Mouse (Mus musculus) testis, adult 10 weeks (tissue): ENCODE data around the gene Svbp. TPM values are rescaled to one million over a fixed set of nuclear protein-coding genes. Genes with fewer than 3 reads are reported as not detected.

Experiments
- polyA plus RNA-seq: library from polyadenylated mRNA; stranded (reverse); fragments of 350-450 nt; fragmentation: Illumina TruSeq; extraction: RNeasy Lipid Tissue Mini Kit (QIAGEN cat#74804); gene quantifications from one replicate; pipeline ENCODE4 v1.2.3, GENCODE M21; 2014; ENCODE audit warnings: low read depth, low replicate concordance

Gene Svbp
- polyA plus RNA-seq, result 85.6 TPM

GRCm38 (mm10) chr4:119194909-119195581, at the start of gene Svbp:
TSS of gene Svbp (plus strand) at chr4:119195306.

DNA sequence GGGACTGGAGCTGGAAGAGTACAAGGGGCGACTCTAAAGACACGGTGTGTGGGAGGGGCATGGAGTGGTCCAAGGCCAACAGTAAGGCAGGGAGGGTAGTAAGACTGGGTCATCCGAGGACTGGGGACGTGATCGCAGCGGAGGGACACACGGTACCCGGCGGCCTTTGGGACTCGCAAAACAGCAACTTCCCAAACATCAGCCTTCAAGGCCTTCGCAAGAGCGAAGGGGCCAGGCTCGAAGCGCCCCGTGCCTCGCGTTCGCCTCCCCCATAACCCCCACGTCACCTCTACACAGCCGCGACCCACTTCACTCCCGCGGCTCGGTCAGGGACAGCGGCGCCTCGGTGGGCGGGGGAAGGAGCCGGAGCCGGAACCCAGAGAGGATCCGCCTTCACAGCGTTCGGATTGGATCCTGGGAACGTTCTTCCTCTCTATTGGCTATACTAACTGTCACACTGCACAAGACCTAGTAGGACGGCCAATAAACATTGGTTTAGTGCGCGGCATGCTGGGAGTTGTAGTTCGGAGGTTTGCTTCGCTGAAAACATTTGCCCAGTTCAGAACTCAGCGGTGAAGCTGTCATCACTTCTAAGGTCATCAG, 21.2 kb upstream of the Svbp start, which contains the start of gene Zfp691:
Zfp691 (minus strand) TSS at position 345 of the 603 bp plus-strand sequence.

DNA sequence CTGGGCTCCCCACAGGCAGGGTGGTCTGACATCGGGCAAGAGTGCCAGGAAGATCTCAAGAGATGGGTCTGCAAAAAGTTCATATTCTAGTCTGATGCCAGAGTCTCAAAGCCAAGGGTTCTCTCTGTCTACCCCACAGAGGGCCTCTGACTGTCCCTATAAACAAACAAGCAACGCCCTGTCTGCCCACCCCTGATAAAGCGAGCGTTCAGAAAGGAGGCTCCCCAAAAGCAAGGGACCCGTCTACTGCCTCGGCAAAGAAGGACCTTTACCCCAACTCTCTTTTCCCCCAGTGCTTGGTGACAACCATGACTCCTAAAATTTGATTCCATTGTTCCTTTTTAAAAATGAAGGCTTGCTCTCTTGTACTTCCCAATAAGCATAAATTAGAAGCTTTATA, 5.2 kb upstream of the Svbp start, which contains the start of gene Ermap:
Ermap (minus strand) TSS at position 148 of the 400 bp plus-strand sequence.

GRCm38 (mm10) chr4:119218169-119218568, 23.1 kb downstream of the Svbp start, which contains the start of gene Tmem269:
TSS of gene Tmem269 (minus strand) at chr4:119218217.

DNA sequence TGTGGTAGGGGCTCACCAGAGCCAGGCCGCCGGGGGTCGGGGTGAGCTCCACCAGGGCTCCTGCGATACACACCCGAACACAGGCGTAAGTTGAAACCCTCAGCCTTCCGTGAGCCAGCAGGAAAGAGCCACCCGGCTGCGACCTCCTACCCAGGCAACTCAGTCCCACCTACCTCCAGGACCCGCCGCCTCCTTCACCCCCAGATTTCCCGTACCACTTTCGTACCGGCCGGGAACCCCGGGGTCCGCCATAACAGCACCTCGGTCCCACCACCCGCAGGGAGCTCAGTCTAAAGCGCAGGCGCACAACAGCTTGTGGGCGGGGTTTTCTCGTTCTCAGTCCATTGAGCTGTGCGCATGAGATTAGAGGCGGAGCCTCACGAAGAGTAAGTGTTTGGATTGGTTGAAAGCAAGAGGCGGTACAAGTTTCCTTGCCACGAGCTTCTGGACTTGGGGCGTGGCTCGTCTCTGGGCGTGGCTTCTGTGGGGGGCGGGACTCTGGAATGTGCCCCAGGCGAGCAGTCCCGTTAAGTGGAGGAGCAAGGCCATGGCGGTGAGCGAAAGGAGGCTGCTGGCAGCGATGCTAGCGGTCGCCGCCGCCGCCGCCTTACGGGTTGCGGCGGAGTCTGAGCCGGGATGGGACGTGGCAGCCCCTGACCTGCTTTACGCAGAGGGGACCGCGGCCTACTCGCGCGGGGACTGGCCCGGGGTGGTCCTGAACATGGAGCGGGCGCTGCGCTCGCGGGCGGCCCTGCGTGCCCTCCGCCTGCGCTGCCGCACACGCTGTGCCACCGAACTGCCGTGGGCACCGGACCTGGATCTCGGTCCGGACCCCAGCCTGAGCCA, 37.5 kb downstream of the Svbp start, which contains the start of the genes AU022252 and P3h1:
AU022252 (minus strand) TSS at position 303 of the 846 bp plus-strand sequence.
P3h1 (plus strand) TSS at position 506 of the 846 bp plus-strand sequence.

Other genes starting within 250 kb of the Svbp start
- not detected for gene Lao1, start 233.7 kb upstream of the Svbp start, polyA plus RNA-seq
- 0.55 TPM for gene Slc2a1, start 86.6 kb upstream of the Svbp start, polyA plus RNA-seq
- gene Zfp691, start 21.1 kb upstream of the Svbp start, polyA plus RNA-seq, result 1.5 TPM
- 0.17 TPM for gene Ermap, start 5.3 kb upstream of the Svbp start, polyA plus RNA-seq
- 68.7 TPM for gene Tmem269, start 22.9 kb downstream of the Svbp start, polyA plus RNA-seq
- gene AU022252, start 37.4 kb downstream of the Svbp start, polyA plus RNA-seq, result 4.4 TPM
- 14.1 TPM for gene P3h1, start 37.6 kb downstream of the Svbp start, polyA plus RNA-seq
- gene Cldn19, start 60.1 kb downstream of the Svbp start, polyA plus RNA-seq, result not detected
- 1,013 TPM for gene Ybx1, start 99.3 kb downstream of the Svbp start, polyA plus RNA-seq
- 64.0 TPM for gene Ppih, start 125.2 kb downstream of the Svbp start, polyA plus RNA-seq
- 1,643 TPM for gene Ccdc30, start 220.2 kb downstream of the Svbp start, polyA plus RNA-seq
- 9.5 TPM for gene Ppcs, start 227.1 kb downstream of the Svbp start, polyA plus RNA-seq
- 81.5 TPM for gene Zmynd12, start 227.5 kb downstream of the Svbp start, polyA plus RNA-seq